Mouse (Mus musculus): Measurements from ENCODE around the gene Cyp4f13.

Cyp4f13 gene

DNA sequence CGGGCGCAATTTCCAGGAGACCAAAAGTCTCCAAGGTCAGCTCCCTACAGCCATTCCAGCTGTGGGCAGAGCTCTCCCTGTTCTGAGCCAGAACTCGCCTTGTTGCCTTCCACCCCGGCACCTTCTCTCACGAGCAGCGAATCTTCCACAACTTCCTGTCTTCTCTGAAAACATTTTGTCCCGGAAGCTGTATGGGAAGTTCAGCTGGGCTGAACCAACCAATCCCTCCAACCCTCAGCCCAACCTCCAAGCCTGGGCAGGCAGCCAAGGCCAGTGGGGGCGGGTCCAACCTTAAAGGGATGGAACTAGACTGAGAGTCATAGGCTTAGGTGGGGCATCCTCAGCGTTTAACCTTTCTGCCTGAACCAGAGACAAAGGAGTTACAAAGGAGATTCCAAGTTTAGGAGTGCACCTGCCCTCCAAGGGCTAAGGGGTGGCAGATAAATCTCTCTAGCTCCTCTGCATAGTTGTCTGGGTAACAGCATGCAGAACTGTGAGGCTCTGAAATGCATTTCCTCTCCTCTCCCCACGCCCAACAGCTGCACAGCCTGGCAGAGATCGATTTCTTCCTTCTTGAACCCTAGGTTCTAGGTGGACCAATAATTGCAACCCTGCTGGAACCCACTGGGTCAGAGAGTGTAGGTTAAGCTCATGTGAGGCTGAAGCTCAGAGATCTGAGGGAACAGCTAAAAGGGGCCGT, at the start of gene Cyp4f13:
Gene Cyp4f13, minus strand, starts transcription at position 188 of the 700 bp plus-strand sequence.
- in situ Hi-C loops (cut with MboI, MseI), result no loop called here

GRCm38 (mm10) chr17:32992699-32993474, 45.7 kb upstream of the Cyp4f13 start, which contains the start of gene Zfp952:
Gene Zfp952, plus strand, starts transcription at chr17:32993129.
- in situ Hi-C loops (cut with MboI, MseI), result no loop called here

- in situ Hi-C loops (cut with MboI, MseI), result no loop called here
Observed at GRCm38 (mm10) chr17:32991965-32992698, 44.9 kb upstream of the Cyp4f13 start.

DNA sequence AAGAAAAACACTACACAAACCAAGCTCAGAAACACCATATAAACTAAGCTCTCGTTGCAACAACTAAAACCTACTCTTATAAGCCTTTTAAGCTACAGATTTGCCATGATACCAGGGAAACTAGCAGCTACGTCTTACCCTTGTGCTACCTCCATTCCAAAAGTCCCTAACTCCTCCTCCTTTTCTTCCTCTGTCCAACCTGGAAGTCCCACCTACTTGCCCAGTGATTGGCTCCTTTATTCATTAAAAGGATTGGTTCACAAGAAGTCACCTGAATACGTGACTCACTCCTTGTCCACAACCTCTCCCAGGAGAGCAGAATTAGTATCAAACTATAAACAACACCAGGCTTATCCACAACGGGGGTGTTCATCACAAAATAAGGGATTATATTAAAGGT, 39.1 kb upstream of the Cyp4f13 start:
- in situ Hi-C loops (cut with MboI, MseI), result no loop called here

GRCm38 (mm10) chr17:32981361-32981760, 34.2 kb upstream of the Cyp4f13 start:
- in situ Hi-C loops (cut with MboI, MseI), result no loop called here

GRCm38 (mm10) chr17:32965623-32966290, 18.6 kb upstream of the Cyp4f13 start, which contains the start of gene Zfp472:
Gene Zfp472, plus strand, starts transcription at chr17:32965814.
- in situ Hi-C loops (cut with MboI, MseI), result no loop called here

DNA sequence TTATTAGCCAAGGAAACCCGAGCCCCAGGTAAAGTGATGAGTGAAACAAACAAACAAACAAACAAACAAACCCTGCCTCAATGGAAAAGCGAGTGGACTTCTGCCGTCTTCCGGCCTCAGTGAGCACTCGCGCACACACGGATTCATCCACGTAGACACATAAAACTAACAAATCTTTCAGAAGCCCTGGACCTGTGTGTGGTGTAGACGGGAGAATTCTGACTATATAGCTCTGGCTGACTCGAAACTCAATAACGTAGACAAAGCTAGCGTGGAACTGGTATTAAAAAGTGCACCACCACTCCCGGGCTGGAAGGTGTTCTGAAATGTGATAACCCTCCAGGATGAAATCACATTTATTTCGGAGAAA, 18.0 kb upstream of the Cyp4f13 start:
- in situ Hi-C loops (cut with MboI, MseI), result no loop called here

DNA sequence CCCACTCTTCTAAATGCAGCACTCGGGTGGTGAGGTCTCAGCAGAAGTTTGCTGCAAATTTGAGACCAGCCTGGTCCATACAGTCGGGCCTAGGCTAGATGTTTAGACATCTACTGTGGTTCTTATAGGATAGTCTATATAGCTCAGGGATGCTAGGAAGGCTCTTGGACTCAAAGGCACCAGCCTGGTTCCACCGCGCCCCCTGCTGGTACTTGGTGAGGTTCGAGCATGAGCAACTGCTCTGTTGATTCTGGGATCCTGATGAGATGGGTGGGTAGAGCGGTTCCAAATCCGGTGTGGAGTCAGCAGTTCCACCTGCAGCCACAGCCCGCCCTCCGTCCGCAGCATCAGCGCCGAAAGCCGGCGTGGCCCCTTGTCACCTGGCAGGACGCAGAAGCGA, 4.2 kb upstream of the Cyp4f13 start:
- in situ Hi-C loops (cut with MboI, MseI), result loop anchor here (10.0 kb wide), 1 partner anchor 857 kb away; no protein-coding TSS in a partner anchor

DNA sequence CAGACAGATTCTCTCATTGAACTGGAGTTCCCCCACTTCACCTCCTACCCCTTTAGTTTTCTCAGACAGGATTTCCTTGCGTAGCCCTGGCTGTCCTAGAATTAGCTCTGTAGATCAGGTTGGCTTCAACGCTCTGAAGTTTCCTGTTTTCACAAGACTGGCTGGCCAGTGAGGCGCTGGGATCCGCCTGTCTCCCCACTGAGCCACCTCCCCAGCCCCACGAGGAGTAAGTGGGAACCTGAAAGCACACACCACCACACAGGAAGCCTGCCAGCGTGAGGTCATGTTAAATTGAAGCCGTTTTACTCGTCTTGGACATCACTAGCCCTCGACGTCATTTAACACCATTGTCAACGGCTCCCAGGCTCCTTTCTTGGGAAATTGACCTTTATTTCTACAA, 3.8 kb upstream of the Cyp4f13 start:
- in situ Hi-C loops (cut with MboI, MseI), result loop anchor here (10.0 kb wide), 1 partner anchor 856 kb away; no protein-coding TSS in a partner anchor

GRCm38 (mm10) chr17:32950136-32950535, 2.9 kb upstream of the Cyp4f13 start:
- in situ Hi-C loops (cut with MboI, MseI), result loop anchor here (10.0 kb wide), 1 partner anchor 855 kb away; no protein-coding TSS in a partner anchor

DNA sequence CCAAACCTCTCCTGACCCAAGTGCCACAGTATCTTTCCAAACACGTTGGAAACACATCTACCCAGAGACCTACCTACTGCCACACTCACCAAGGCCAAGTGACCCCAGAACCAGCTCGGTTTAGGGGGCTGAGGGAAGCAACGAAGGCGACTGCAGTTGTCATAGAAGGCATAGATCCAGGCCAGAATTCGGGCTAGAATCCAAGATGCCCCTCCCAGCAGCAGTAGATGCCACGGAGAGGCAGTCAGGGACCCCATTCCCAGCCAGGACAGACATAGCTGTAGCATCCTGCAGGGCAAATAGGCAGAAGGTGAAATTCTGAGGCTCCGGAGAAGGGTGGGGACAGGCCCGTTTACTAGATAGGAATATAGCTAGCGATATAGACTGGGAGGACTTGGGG, 486 bp downstream of the Cyp4f13 start:
- in situ Hi-C loops (cut with MboI, MseI), result no loop called here

- in situ Hi-C loops (cut with MboI, MseI), result no loop called here
Observed at GRCm38 (mm10) chr17:32944402-32945035, 2.7 kb downstream of the Cyp4f13 start.

DNA sequence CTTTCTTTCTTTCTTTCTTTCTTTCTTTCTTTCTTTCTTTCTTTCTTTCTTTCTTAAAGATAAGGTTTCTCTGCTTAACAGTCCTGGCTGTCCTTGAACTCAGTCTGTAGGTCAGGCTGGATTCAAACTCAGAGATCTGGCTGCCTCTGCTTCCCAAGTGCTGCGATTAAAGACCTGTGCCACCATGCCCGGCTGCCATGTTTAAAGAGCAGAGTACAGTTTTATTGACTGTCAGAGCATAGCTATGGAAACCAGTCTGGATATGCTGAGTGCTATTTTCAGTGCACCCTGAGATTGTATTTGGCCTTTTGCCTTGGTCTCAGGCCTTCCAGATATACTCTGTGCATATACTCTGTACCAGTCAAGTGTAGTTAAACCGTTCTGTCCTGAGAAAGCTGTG, 3.5 kb downstream of the Cyp4f13 start:
- in situ Hi-C loops (cut with MboI, MseI), result no loop called here

- in situ Hi-C loops (cut with MboI, MseI), result no loop called here
Observed at GRCm38 (mm10) chr17:32939831-32940230, 7.4 kb downstream of the Cyp4f13 start.

- in situ Hi-C loops (cut with MboI, MseI), result no loop called here
Observed at GRCm38 (mm10) chr17:32927803-32928202, 19.4 kb downstream of the Cyp4f13 start.

- in situ Hi-C loops (cut with MboI, MseI), result no loop called here
Observed at GRCm38 (mm10) chr17:32924658-32925312, 22.4 kb downstream of the Cyp4f13 start.

GRCm38 (mm10) chr17:32923681-32924080, 23.5 kb downstream of the Cyp4f13 start:
- in situ Hi-C loops (cut with MboI, MseI), result no loop called here

DNA sequence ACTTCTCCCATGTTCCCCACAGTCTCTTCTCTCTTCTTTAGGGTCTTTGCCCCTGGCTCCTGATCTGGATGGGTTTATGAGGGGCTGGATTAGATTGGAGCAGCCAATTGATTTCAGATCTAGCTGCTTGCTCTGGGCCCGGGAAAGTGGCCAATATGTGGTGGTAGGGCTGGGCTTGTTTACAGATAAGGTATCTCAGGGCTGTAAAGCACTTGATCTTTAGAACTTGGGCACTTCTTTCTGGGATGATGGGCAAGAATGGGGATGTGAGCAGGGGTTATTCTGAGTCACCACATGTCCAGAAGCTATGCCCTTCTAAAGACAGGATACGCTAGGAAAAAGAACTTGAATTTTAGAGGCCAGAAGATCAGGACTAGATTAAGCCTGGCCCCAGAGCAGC, 28.1 kb downstream of the Cyp4f13 start:
- in situ Hi-C loops (cut with MboI, MseI), result no loop called here

DNA sequence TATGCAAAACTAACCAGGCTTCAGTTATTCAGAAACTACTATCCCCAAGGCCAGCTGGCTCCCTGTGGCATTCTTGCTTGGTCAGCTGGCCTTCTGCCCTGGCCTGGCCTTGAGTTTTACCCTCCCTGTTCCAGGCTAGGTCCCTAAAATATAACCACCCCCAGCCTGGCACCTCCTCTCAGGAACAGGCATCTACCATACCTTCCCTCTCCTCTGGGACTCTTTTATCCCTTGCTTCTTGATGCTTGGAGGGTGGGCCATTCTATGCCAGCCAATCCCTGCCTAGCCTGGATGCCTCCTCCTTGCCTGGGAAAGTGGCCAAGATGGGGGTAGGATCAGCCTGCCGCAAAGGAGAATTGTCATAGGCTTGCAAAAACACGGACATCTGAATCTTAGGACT, 30.1 kb downstream of the Cyp4f13 start, which contains the start of gene Cyp4f14:
Gene Cyp4f14, minus strand, starts transcription at position 212 of the 400 bp plus-strand sequence.
- in situ Hi-C loops (cut with MboI, MseI), result no loop called here

DNA sequence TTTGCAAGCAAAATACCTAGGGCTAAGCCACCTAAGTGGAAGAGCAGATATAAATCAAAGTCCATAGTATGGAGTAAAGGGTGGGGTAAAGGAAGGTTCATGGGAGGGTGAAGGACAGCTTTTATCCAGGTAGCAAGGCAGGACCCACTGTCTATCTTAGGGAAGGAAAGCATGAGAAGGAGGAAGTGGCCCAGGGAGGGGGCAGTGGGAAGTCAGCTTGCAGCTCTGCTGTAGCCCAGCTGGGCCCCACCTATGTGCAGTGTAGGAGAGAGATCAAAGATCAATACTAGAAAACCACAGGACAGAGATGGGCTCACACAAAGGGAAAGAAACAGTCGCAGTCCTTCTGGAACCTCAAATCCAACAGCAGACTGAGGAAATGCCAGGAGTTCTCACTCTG, 31.1 kb downstream of the Cyp4f13 start:
- in situ Hi-C loops (cut with MboI, MseI), result no loop called here
